In genomic region chr2:79696478-79697230, GRCm38 (mm10) we compare ENCODE assay signal across 18 mouse cellular contexts. TPM values are rescaled to one million over a fixed set of nuclear protein-coding genes. Genes with fewer than 3 reads are reported as not detected.
DNase-seq lines count a peak whose midpoint lies in the region; ATAC-seq and TF ChIP-seq lines count a peak whose summit lies in the region.
"Had no signal": no experiment of that assay in that cellular context is flagged by ENCODE, and none has a peak within 500 bp of the region (broad histone marks: within the 10 kb centered on the region; RNA-seq: fewer than 3 reads in every experiment).

No protein-coding gene starts in this region.

- peak; percentile 6 for DNase-seq in liver, adult 2 months (ENCODE audit: extremely low read depth, low read depth, low spot score)
- DNase-seq in liver (no peak), MEL (ENCODE audit: low read depth, low spot score) (peak; percentile 61)
- DNase-seq in monocyte, adult 2 months (ENCODE audit: low read depth in 1 of 2, low spot score in 2 of 2) = peak; percentile 54 to 66
- no peak for DNase-seq in embryonic facial prominence, embryonic 10.5 days (ENCODE audit: low spot score)
- no peak for DNase-seq in adrenal gland, postnatal 25 days
- DNase-seq: cerebellum, postnatal 10 days; gastrocnemius, postnatal 14 days; kidney, adult 18-20 months; retina, postnatal 1 day had no signal

- no peak for ATAC-seq in kidney, embryonic 16.5 days (ENCODE audit: low FRiP score, low TSS enrichment)
- ATAC-seq: hindbrain, embryonic 16.5 days; midbrain, embryonic 16.5 days had no signal

- H3K9me3 ChIP-seq in MEL (replicated peaks; ENCODE audit: insufficient read depth, low read length) = no peaks in the 10 kb centered on the region
- H3K9me3 ChIP-seq in kidney, embryonic 16.5 days (ENCODE audit: low read length) = no peaks in the 10 kb centered on the region
- no peaks in the 10 kb centered on the region for H3K9me3 ChIP-seq in embryonic facial prominence, embryonic 10.5 days
- H3K9me3 ChIP-seq: limb, embryonic 13.5 days had no signal

- TF ChIP-seq RAD21 in MEL (IDR thresholded peaks at IDR 0.05; ENCODE audit: low read depth, low read length) = no peak

- H3K4me3 ChIP-seq in liver, adult 2 months (ENCODE audit: insufficient read depth, low read depth, low read length) = no peak overlapping the region
- H3K4me3 ChIP-seq in MEL (ENCODE audit: control insufficient read depth in 1 of 2, insufficient read depth in 1 of 2, low read depth in 2 of 2, low read length in 2 of 2) = peak overlapping the region in 1 of 2 experiments; percentile 37; a peak in 1 of 4 replicates
- no peak overlapping the region for H3K4me3 ChIP-seq in brown adipose tissue, adult 24 weeks (ENCODE audit: insufficient read depth, low read depth, low read length)
- H3K4me3 ChIP-seq in kidney, embryonic 16.5 days (ENCODE audit: low read length) = no peak overlapping the region
- no peak overlapping the region for H3K4me3 ChIP-seq in embryonic facial prominence, embryonic 10.5 days
- H3K4me3 ChIP-seq: left cerebral cortex, adult 2 months; limb, embryonic 13.5 days had no signal

- no peak overlapping the region for H3K27ac ChIP-seq in liver, adult 2 months (replicated peaks; ENCODE audit: insufficient read depth, low read depth, low read length)
- H3K27ac ChIP-seq in MEL (ENCODE audit: control insufficient read depth, low read depth, low read length) = peak overlapping the region; percentile 51
- peak overlapping the region; percentile 72 for H3K27ac ChIP-seq in brown adipose tissue, adult 24 weeks (replicated peaks; ENCODE audit: low read depth, low read length)
- H3K27ac ChIP-seq in kidney, embryonic 16.5 days (ENCODE audit: low read length) = no peak overlapping the region
- H3K27ac ChIP-seq in embryonic facial prominence, embryonic 10.5 days (replicated peaks) = no peak overlapping the region
- H3K27ac ChIP-seq: limb, embryonic 13.5 days had no signal

- no peaks in the 10 kb centered on the region for H3K79me2 ChIP-seq in liver, adult 2 months (ENCODE audit: control insufficient read depth, insufficient read depth, low read length)
- H3K79me2 ChIP-seq in MEL (ENCODE audit: control insufficient read depth, insufficient read depth, low read length, poor library complexity) = no peaks in the 10 kb centered on the region

- no peak for TF ChIP-seq POLR2A in liver, adult 2 months (IDR thresholded peaks at IDR 0.05; ENCODE audit: extremely low read depth, insufficient read depth, low read length)
- no peak for TF ChIP-seq POLR2A in MEL (IDR thresholded peaks at IDR 0.05; ENCODE audit: control insufficient read depth in 1 of 2, insufficient read depth in 1 of 2, low read depth in 1 of 2, low read length in 2 of 2, poor library complexity in 1 of 2)

- TF ChIP-seq CTCF in liver, adult 2 months (IDR thresholded peaks at IDR 0.05; ENCODE audit: low read depth, low read length) = no peak
- TF ChIP-seq CTCF in MEL (IDR thresholded peaks at IDR 0.05 in 2 of 3, conservative IDR thresholded peaks at IDR 0.05 in 1 of 3; ENCODE audit: control insufficient read depth in 1 of 3, insufficient read depth in 1 of 3, low read depth in 2 of 3, low read length in 3 of 3, poor library complexity in 1 of 3, severe bottlenecking in 1 of 3) = no peak

- no peaks in the 10 kb centered on the region for H3K4me1 ChIP-seq in liver, adult 2 months (ENCODE audit: control insufficient read depth, insufficient read depth, low read length)
- peaks cover 17 to 30% of the 10 kb centered on the region in 2 experiments for H3K4me1 ChIP-seq in MEL (ENCODE audit: control insufficient read depth in 1 of 2, insufficient read depth in 2 of 2, low read length in 2 of 2)
- H3K4me1 ChIP-seq in brown adipose tissue, adult 24 weeks (ENCODE audit: control insufficient read depth, insufficient read depth, insufficient read length, low read length) = no peaks in the 10 kb centered on the region
- H3K4me1 ChIP-seq in kidney, embryonic 16.5 days (ENCODE audit: insufficient read depth, low read length) = no peaks in the 10 kb centered on the region
- H3K4me1 ChIP-seq in embryonic facial prominence, embryonic 10.5 days = no peaks in the 10 kb centered on the region

- WGBS in liver, adult 2 months = 82% methylated on average over 10 of the region's 10 CpGs
- WGBS in kidney, embryonic 16.5 days = 82% methylated on average over 10 of the region's 10 CpGs
- WGBS in embryonic facial prominence, embryonic 10.5 days = 87% methylated on average over 10 of the region's 10 CpGs

- H3K36me3 ChIP-seq in liver, adult 2 months (ENCODE audit: control insufficient read depth, insufficient read depth, low read length) = no peaks in the 10 kb centered on the region
- peaks cover 0 to 32% of the 10 kb centered on the region in 2 experiments; a peak in 2 of 4 replicates for H3K36me3 ChIP-seq in MEL (ENCODE audit: control insufficient read depth in 1 of 2, insufficient read depth in 2 of 2, low read length in 2 of 2)
- no peaks in the 10 kb centered on the region for H3K36me3 ChIP-seq in kidney, embryonic 16.5 days (ENCODE audit: insufficient read depth, low read length)
- no peaks in the 10 kb centered on the region for H3K36me3 ChIP-seq in embryonic facial prominence, embryonic 10.5 days (replicated peaks)
- H3K36me3 ChIP-seq: limb, embryonic 13.5 days had no signal

- TF ChIP-seq EP300 in MEL (IDR thresholded peaks at IDR 0.05; ENCODE audit: low read depth in 1 of 2, low read length in 2 of 2) = no peak

- H3K4me2 ChIP-seq in kidney, embryonic 16.5 days (replicated peaks; ENCODE audit: low read depth, low read length) = no peak overlapping the region
- H3K4me2 ChIP-seq: limb, embryonic 13.5 days had no signal

- H3K27me3 ChIP-seq in liver, adult 2 months (ENCODE audit: control insufficient read depth, insufficient read depth, low read length) = no peaks in the 10 kb centered on the region
- no peaks in the 10 kb centered on the region for H3K27me3 ChIP-seq in MEL (ENCODE audit: control insufficient read depth in 1 of 2, insufficient read depth in 2 of 2, low read length in 2 of 2)
- H3K27me3 ChIP-seq in kidney, embryonic 16.5 days (ENCODE audit: insufficient read depth, low read length) = no peaks in the 10 kb centered on the region
- no peaks in the 10 kb centered on the region for H3K27me3 ChIP-seq in embryonic facial prominence, embryonic 10.5 days (replicated peaks; ENCODE audit: low read depth, poor library complexity, severe bottlenecking)
- H3K27me3 ChIP-seq: limb, embryonic 13.5 days had no signal

- H3K9ac ChIP-seq in liver, adult 2 months (ENCODE audit: low read depth, low read length) = no peak overlapping the region
- no peak overlapping the region; the same call in 1 of the 2 replicates for H3K9ac ChIP-seq in MEL (ENCODE audit: control insufficient read depth, low read depth, low read length, poor library complexity, severe bottlenecking)
- no peak overlapping the region for H3K9ac ChIP-seq in kidney, embryonic 16.5 days (replicated peaks; ENCODE audit: low read length)
- H3K9ac ChIP-seq: limb, embryonic 13.5 days had no signal

TF ChIP-seq in MEL, 35 proteins besides CTCF, POLR2A, EP300 and RAD21:
- TF ChIP-seq TBP (IDR thresholded peaks at IDR 0.05; ENCODE audit: low read depth, low read length) (no peak), ETS1 (IDR thresholded peaks at IDR 0.05; ENCODE audit: low read depth, low read length) (peak; percentile 29; the same call in 1 of the 2 replicates), ZMIZ1 (IDR thresholded peaks at IDR 0.05; ENCODE audit: low read depth, low read length) (no peak), UBTF (IDR thresholded peaks at IDR 0.05; ENCODE audit: borderline replicate concordance, insufficient read depth, low read depth, low read length) (no peak), BHLHE40 (IDR thresholded peaks at IDR 0.05; ENCODE audit: borderline replicate concordance, low read depth, low read length) (no peak), MYC (IDR thresholded peaks at IDR 0.05; ENCODE audit: low read depth, low read length) (no peak), GATA1 (IDR thresholded peaks at IDR 0.05; ENCODE audit: low read depth, low read length) (peak; percentile 7; the same call in 1 of the 2 replicates), CHD1 (IDR thresholded peaks at IDR 0.05; ENCODE audit: low read depth, low read length) (no peak), SIN3A (IDR thresholded peaks at IDR 0.05; ENCODE audit: low read length) (0 out of 2 replicates have a peak, but pooled peaks have one; percentile 5)

RNA-seq across cellular contexts. Expression of gene Ppp1r1c, which starts 10.9 kb away (rescaled TPM):
- total RNA-seq in liver, adult 2 months (2014; rRNA removed) = not detected in 2 replicates
- not detected in 2 replicates for polyA plus RNA-seq in liver, adult 2 months (2012; rRNA removed)
- not detected in 2 replicates for total RNA-seq in MEL (2012; rRNA removed)
- polyA plus RNA-seq in MEL (2012; ENCODE audit: insufficient read depth in 1 of 2, insufficient read length in 2 of 2, low read depth in 1 of 2, low replicate concordance in 2 of 2, missing spikeins in 1 of 2) = not detected
- not detected in 2 replicates for polyA plus RNA-seq in brown adipose tissue, adult 24 weeks (2012; ENCODE audit: insufficient read depth, insufficient read length, missing spikeins)
- polyA plus RNA-seq in kidney, embryonic 16.5 days (2015; fragmentation: Nextera tagmentation; extraction: Ambion mirVana) = not detected in 2 replicates
- 9.4 and 16.2 TPM in 2 replicates for polyA plus RNA-seq in embryonic facial prominence, embryonic 10.5 days (2016; fragmentation: Nextera tagmentation; extraction: Ambion mirVana)
- total RNA-seq in adrenal gland, postnatal 25 days (2021) = not detected in 2 replicates
- total RNA-seq: gastrocnemius, postnatal 14 days; left cerebral cortex, adult 2 months had no signal
- polyA plus RNA-seq: heart, embryonic 16.5 days; large intestine, adult 2 months had no signal

Comparison
In these comparisons a context has a peak if more than half of its experiments do, and no peak if none do; other contexts are left out.
1. DNase-seq: peak in liver, adult 2 months (single experiment), MEL (single experiment) and monocyte, adult 2 months (2 of 2); none in liver (single experiment), embryonic facial prominence, embryonic 10.5 days (single experiment) and adrenal gland, postnatal 25 days (single experiment).
2. H3K27ac ChIP-seq: peak in MEL (single experiment) and brown adipose tissue, adult 24 weeks (single experiment); none in liver, adult 2 months (single experiment), kidney, embryonic 16.5 days (single experiment) and embryonic facial prominence, embryonic 10.5 days (single experiment).